Mouse (Mus musculus): ENCODE data around the gene Slc25a30. TPM values are rescaled to one million over a fixed set of nuclear protein-coding genes. Genes with fewer than 3 reads are reported as not detected.

Slc25a30 gene
- total RNA-seq, 1 experiment = 5.1 TPM

GRCm38 (mm10) chr14:75819341-75819740 is 32.5 kb upstream of the Slc25a30 start:
- Histone ChIP-seq H3K4me3 (ENCODE audit: insufficient read depth in 1 of 2, low read depth in 1 of 2, low read length in 2 of 2, poor library complexity in 1 of 2, severe bottlenecking in 1 of 2) (no peak overlapping the region), H3K36me3 (ENCODE audit: control insufficient read depth, insufficient read depth, low read length, poor library complexity, severe bottlenecking) (no peaks in the 10 kb centered on the region), H3K9ac (ENCODE audit: insufficient read depth, low read depth, low read length, poor library complexity, severe bottlenecking) (no peak overlapping the region), H3K4me1 (ENCODE audit: control insufficient read depth in 2 of 2, insufficient read depth in 2 of 2, low read length in 2 of 2, poor library complexity in 1 of 2) (no peaks in the 10 kb centered on the region), H3K27ac (ENCODE audit: insufficient read depth, low read depth, low read length, poor library complexity, severe bottlenecking) (no peak overlapping the region), H3K9me3 (ENCODE audit: control insufficient read depth, insufficient read depth, low read depth, low read length) (no peaks in the 10 kb centered on the region)
- DNase-seq (ENCODE audit: low read depth, low spot score) = no peak
- in situ Hi-C loops (cut with MboI; ENCODE audit: low sequenced_read_pairs in 2 of 2, unreplicated experiment in 2 of 2) = no loop called here
- TF ChIP-seq ZNF384 (IDR thresholded peaks at IDR 0.05; ENCODE audit: low read depth, low read length) = no peak
- no peak for TF ChIP-seq MAFK (IDR thresholded peaks at IDR 0.05; ENCODE audit: insufficient read depth, low read depth, low read length)
- TF ChIP-seq ZC3H11A (IDR thresholded peaks at IDR 0.05; ENCODE audit: borderline replicate concordance, low read depth, low read length) = no peak
- TF ChIP-seq CHD2 (IDR thresholded peaks at IDR 0.05; ENCODE audit: low read depth, low read length) = no peak
- no peak for TF ChIP-seq HCFC1 (IDR thresholded peaks at IDR 0.05; ENCODE audit: borderline replicate concordance, insufficient read depth, low read length)

DNA sequence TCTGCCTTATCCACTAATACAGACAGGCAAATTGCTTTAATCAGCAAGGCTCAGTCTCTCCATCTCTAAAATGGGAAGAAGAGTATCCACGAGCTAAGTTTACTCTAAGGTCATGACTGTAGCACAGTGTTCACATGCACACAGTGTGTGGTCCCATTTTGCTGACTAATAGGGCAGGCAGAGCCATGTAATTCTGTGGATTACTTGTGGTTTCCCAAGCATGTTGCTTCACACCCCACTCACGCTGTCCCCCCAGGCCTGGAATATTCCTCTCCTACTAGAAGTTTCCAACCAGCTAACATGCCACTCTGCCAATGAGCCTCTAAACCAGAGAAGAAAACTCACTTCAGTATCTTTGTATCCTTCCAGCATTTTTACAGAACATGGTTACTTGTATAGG is 31.7 kb upstream of the Slc25a30 start:
- TF ChIP-seq ZC3H11A (IDR thresholded peaks at IDR 0.05; ENCODE audit: borderline replicate concordance, low read depth, low read length) (no peak), MAFK (IDR thresholded peaks at IDR 0.05; ENCODE audit: insufficient read depth, low read depth, low read length) (no peak), CHD2 (IDR thresholded peaks at IDR 0.05; ENCODE audit: low read depth, low read length) (no peak), ZNF384 (IDR thresholded peaks at IDR 0.05; ENCODE audit: low read depth, low read length) (no peak), HCFC1 (IDR thresholded peaks at IDR 0.05; ENCODE audit: borderline replicate concordance, insufficient read depth, low read length) (no peak)
- in situ Hi-C loops (cut with MboI; ENCODE audit: low sequenced_read_pairs in 2 of 2, unreplicated experiment in 2 of 2) = no loop called here
- Histone ChIP-seq H3K27ac (ENCODE audit: insufficient read depth, low read depth, low read length, poor library complexity, severe bottlenecking) (no peak overlapping the region), H3K9ac (ENCODE audit: insufficient read depth, low read depth, low read length, poor library complexity, severe bottlenecking) (no peak overlapping the region), H3K4me3 (ENCODE audit: insufficient read depth in 1 of 2, low read depth in 1 of 2, low read length in 2 of 2, poor library complexity in 1 of 2, severe bottlenecking in 1 of 2) (no peak overlapping the region), H3K36me3 (ENCODE audit: control insufficient read depth, insufficient read depth, low read length, poor library complexity, severe bottlenecking) (no peaks in the 10 kb centered on the region), H3K4me1 (ENCODE audit: control insufficient read depth in 2 of 2, insufficient read depth in 2 of 2, low read length in 2 of 2, poor library complexity in 1 of 2) (no peaks in the 10 kb centered on the region), H3K9me3 (ENCODE audit: control insufficient read depth, insufficient read depth, low read depth, low read length) (no peaks in the 10 kb centered on the region)
- no peak for DNase-seq (ENCODE audit: low read depth, low spot score)

DNA sequence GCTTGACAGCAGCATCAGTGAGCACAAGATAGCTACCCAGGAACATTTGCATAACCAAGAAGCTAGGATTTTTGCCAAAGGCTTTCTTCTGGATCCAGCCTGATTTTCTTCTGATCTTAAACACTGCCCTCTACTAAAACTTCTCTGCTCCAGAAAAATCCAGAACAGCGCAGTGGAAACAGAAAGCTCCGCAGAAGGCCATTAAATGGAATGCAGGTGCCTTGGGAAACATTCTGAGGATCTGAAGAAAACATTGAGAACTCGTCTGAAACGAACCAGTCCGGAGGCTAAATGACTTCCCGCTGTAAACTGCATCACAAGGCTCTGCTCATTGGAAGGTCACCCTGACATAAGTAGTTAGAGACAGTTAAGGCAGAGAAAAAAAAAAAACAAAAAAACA is 23.1 kb upstream of the Slc25a30 start:
- no peak for DNase-seq (ENCODE audit: low read depth, low spot score)
- H3K9me3 ChIP-seq (ENCODE audit: control insufficient read depth, insufficient read depth, low read depth, low read length) = no peaks in the 10 kb centered on the region
- no peak overlapping the region for H3K9ac ChIP-seq (ENCODE audit: insufficient read depth, low read depth, low read length, poor library complexity, severe bottlenecking)
- no peak overlapping the region for H3K4me3 ChIP-seq (ENCODE audit: insufficient read depth in 1 of 2, low read depth in 1 of 2, low read length in 2 of 2, poor library complexity in 1 of 2, severe bottlenecking in 1 of 2)
- TF ChIP-seq ZNF384 (IDR thresholded peaks at IDR 0.05; ENCODE audit: low read depth, low read length) (no peak), HCFC1 (IDR thresholded peaks at IDR 0.05; ENCODE audit: borderline replicate concordance, insufficient read depth, low read length) (no peak), ZC3H11A (IDR thresholded peaks at IDR 0.05; ENCODE audit: borderline replicate concordance, low read depth, low read length) (no peak), CHD2 (IDR thresholded peaks at IDR 0.05; ENCODE audit: low read depth, low read length) (no peak), MAFK (IDR thresholded peaks at IDR 0.05; ENCODE audit: insufficient read depth, low read depth, low read length) (no peak)
- in situ Hi-C loops (cut with MboI; ENCODE audit: low sequenced_read_pairs in 2 of 2, unreplicated experiment in 2 of 2) = no loop called here
- H3K27ac ChIP-seq (ENCODE audit: insufficient read depth, low read depth, low read length, poor library complexity, severe bottlenecking) = no peak overlapping the region
- no peaks in the 10 kb centered on the region for H3K36me3 ChIP-seq (ENCODE audit: control insufficient read depth, insufficient read depth, low read length, poor library complexity, severe bottlenecking)
- no peaks in the 10 kb centered on the region; a peak in 1 of 4 replicates for H3K4me1 ChIP-seq (ENCODE audit: control insufficient read depth in 2 of 2, insufficient read depth in 2 of 2, low read length in 2 of 2, poor library complexity in 1 of 2)

DNA sequence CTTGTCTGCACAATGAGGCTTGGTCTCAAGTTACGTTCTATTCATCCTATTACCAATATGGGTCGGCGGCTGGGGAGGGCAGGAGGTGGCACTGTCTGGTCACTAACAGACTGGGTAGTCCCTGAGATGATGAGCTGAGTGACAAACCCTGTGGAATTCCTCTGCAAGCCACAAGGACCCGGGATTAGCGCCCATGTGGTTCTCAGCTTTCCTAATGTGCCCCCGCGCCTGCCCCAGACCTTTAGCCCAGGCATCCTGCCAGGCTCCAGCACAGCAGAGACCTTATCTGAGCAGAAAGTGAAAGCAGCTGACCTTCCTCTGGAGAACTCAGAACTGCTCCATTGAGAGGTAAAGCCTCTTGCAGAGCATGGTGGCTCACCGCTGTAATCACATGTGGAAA is 21.0 kb upstream of the Slc25a30 start:
- DNase-seq (ENCODE audit: low read depth, low spot score) = no peak
- in situ Hi-C loops (cut with MboI; ENCODE audit: low sequenced_read_pairs in 2 of 2, unreplicated experiment in 2 of 2) = no loop called here
- Histone ChIP-seq H3K27ac (ENCODE audit: insufficient read depth, low read depth, low read length, poor library complexity, severe bottlenecking) (no peak overlapping the region), H3K36me3 (ENCODE audit: control insufficient read depth, insufficient read depth, low read length, poor library complexity, severe bottlenecking) (no peaks in the 10 kb centered on the region), H3K4me3 (ENCODE audit: insufficient read depth in 1 of 2, low read depth in 1 of 2, low read length in 2 of 2, poor library complexity in 1 of 2, severe bottlenecking in 1 of 2) (no peak overlapping the region), H3K9ac (ENCODE audit: insufficient read depth, low read depth, low read length, poor library complexity, severe bottlenecking) (no peak overlapping the region), H3K9me3 (ENCODE audit: control insufficient read depth, insufficient read depth, low read depth, low read length) (no peaks in the 10 kb centered on the region), H3K4me1 (ENCODE audit: control insufficient read depth in 2 of 2, insufficient read depth in 2 of 2, low read length in 2 of 2, poor library complexity in 1 of 2) (no peaks in the 10 kb centered on the region; a peak in 1 of 4 replicates)
- TF ChIP-seq HCFC1 (IDR thresholded peaks at IDR 0.05; ENCODE audit: borderline replicate concordance, insufficient read depth, low read length) = no peak

DNA sequence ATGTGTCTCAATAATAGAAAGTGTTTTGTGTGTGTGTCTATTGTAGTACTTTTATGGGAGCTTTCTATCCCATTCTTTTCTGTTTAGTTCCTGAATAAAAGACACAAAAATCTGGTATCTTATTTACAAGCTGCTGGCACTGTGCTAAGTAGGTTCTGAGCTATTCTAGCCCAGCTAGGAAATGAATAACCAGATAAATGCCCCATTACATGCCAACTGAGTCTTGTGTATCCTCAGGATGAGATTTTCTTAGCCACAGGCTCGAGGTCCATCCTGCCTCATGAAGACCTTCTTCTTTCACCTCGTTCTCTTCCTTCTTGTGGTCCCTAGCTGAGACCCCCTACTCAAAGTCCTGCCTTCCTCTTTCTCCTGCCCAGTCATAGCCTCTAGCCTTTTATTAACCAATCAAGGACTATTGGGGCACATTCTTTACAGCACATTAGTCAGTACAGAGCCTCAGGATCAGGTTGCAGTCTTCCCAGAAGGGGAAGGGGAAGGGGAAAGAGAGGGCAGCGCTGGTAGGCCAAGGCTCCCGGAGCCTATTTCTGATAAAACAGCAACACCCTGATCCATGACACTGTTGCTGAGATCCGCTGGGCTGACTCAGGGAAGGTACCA is 11.0 kb upstream of the Slc25a30 start:
- Histone ChIP-seq H3K36me3 (ENCODE audit: control insufficient read depth, insufficient read depth, low read length, poor library complexity, severe bottlenecking) (no peaks in the 10 kb centered on the region), H3K4me1 (ENCODE audit: control insufficient read depth in 2 of 2, insufficient read depth in 2 of 2, low read length in 2 of 2, poor library complexity in 1 of 2) (peaks cover 0 to 2% of the 10 kb centered on the region in 2 experiments; a peak in 1 of 4 replicates), H3K9ac (ENCODE audit: insufficient read depth, low read depth, low read length, poor library complexity, severe bottlenecking) (no peak overlapping the region), H3K27ac (ENCODE audit: insufficient read depth, low read depth, low read length, poor library complexity, severe bottlenecking) (no peak overlapping the region), H3K9me3 (ENCODE audit: control insufficient read depth, insufficient read depth, low read depth, low read length) (no peaks in the 10 kb centered on the region), H3K4me3 (ENCODE audit: insufficient read depth in 1 of 2, low read depth in 1 of 2, low read length in 2 of 2, poor library complexity in 1 of 2, severe bottlenecking in 1 of 2) (no peak overlapping the region)
- in situ Hi-C loops (cut with MboI; ENCODE audit: low sequenced_read_pairs in 2 of 2, unreplicated experiment in 2 of 2) = no loop called here
- no peak for DNase-seq (ENCODE audit: low read depth, low spot score)
- TF ChIP-seq ZC3H11A (IDR thresholded peaks at IDR 0.05; ENCODE audit: borderline replicate concordance, low read depth, low read length) = no peak
- no peak for TF ChIP-seq CHD2 (IDR thresholded peaks at IDR 0.05; ENCODE audit: low read depth, low read length)
- TF ChIP-seq MAFK (IDR thresholded peaks at IDR 0.05; ENCODE audit: insufficient read depth, low read depth, low read length) = no peak
- TF ChIP-seq ZNF384 (IDR thresholded peaks at IDR 0.05; ENCODE audit: low read depth, low read length) = no peak
- no peak for TF ChIP-seq HCFC1 (IDR thresholded peaks at IDR 0.05; ENCODE audit: borderline replicate concordance, insufficient read depth, low read length)
